Mouse (Mus musculus): ENCODE measurements around the gene Xrcc2. TPM values are rescaled to one million over a fixed set of nuclear protein-coding genes. Genes with fewer than 3 reads are reported as not detected.

Gene Xrcc2
- 0.65 and 0.91 TPM in 2 replicates for polyA plus RNA-seq (2012; rRNA removed)

DNA sequence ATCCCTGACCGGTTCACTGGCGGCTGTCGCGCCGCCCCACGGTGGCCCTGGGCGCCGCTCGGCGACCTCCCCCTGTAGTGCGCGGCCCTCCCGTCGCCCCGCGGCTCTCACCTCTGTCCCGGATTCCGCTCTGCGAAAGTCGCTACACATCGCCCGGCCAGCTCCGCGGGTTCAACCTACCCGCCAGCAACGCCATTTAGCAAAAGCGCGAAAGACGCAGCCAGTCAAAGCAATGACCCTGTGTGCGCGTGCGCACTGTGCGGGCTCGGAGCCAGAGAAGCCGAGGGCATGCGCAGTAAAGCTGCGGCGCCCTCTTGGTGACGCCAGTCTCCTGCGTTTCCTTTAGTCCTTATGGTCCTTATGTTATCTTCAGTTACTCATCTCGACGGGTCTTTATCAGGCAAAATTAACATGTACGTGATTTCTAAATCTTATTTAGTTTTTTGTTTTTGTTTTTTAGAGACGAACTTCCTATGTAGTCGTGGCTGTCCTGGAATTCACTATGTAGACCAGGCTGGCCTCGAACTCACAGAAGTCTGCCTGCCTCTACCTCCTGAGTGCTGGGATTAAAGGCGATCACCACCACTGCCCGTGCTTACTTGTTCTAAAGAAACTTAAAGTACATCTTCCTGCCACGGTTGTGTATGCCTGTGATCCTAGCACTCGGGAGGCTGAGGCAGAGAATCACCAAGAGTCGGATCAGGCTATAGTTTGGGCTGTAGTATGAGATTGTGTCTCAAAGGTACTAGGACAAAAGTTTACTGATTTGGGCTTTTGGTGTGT lies at the start of gene Xrcc2:
Xrcc2 (minus strand) TSS at position 259 of the 783 bp plus-strand sequence.

Other genes starting within 250 kb of the Xrcc2 start
- 3.1 and 5.8 TPM in 2 replicates for gene Kmt2c, start 207.0 kb downstream of the Xrcc2 start, polyA plus RNA-seq (2012; rRNA removed)
- gene Cct8l1, start 189.8 kb downstream of the Xrcc2 start, polyA plus RNA-seq (2012; rRNA removed), result not detected in 2 replicates
- gene Actr3b, start 54.2 kb upstream of the Xrcc2 start, polyA plus RNA-seq (2012; rRNA removed), result 0.13 and 0.29 TPM in 2 replicates
- not detected in 2 replicates for gene Gm21663, start 236.6 kb upstream of the Xrcc2 start, polyA plus RNA-seq (2012; rRNA removed)
- not detected in 2 replicates for gene Gm21671, start 248.6 kb upstream of the Xrcc2 start, polyA plus RNA-seq (2012; rRNA removed)